Mouse (Mus musculus): ENCODE results near the gene Cbfa2t3.

DNA sequence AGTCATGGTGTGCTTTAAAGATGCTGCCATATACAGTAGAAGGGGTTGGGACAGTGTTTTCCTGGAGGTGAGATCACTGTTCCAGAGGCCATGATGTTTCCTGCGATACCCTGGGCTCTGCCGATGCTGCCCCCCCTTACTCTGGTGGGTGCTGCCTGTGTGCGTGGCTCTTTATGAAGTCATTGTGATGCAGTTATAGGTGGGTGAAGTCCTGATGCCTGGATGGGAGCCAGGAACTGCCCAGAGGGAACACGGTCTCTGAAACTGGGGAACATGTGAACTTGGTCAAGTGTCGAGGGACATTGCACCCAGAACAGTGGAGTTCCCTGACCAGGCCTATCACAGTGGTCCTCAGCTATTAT lies 14.2 kb upstream of the Cbfa2t3 start:
- no peak for TF ChIP-seq CTCF (IDR thresholded peaks at IDR 0.05)
- no peak for TF ChIP-seq EP300 (IDR thresholded peaks at IDR 0.05)

Measured in lung, postnatal 0 days (tissue).